Mouse (Mus musculus) CD8-positive naive resting alpha-beta T cell, adult 2 months (primary cell): ENCODE results near the gene Sap30l.

Experiments
- DNase-seq, 2 experiments: peaks; one replicate each; pipeline ENCODE4 v3.0.0; 2022; ENCODE audit warnings: low read depth in 2 of 2, low spot score in 2 of 2

Sap30l gene

GRCm38 (mm10) chr11:57800971-57801765, at the start of gene Sap30l:
Gene Sap30l, plus strand, starts transcription at chr11:57801637.
- DNase-seq = peak; percentile 94 to 95

GRCm38 (mm10) chr11:57753538-57754203, 47.8 kb upstream of the Sap30l start:
- no peak for DNase-seq

- DNase-seq = no peak
These were observed 42.8 kb upstream of the Sap30l start for GRCm38 (mm10) chr11:57758621-57759020.

- DNase-seq = no peak
These were observed 40.9 kb upstream of the Sap30l start for GRCm38 (mm10) chr11:57760509-57761058.

- DNase-seq = no peak
These were observed 40.1 kb upstream of the Sap30l start for GRCm38 (mm10) chr11:57761347-57761746.

DNA sequence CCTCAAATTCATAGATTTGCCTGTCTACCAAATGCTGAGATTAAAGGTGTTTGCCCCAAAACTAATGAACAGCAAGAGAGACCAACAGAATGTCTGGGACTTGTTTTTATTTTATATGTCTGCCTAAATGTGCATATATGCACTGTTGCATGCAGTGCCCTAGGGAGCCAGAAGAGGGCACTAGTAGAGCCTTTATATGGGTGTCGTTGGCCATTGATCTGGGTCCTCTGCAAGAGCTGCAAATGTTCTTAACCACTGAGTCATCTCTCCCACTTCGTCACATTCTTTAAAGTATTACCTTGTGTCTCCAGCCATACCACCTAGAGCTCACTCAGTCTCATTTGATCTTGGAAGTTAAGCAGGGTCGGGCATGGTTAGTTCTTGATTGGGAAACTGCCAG, 37.3 kb upstream of the Sap30l start:
- DNase-seq = no peak

GRCm38 (mm10) chr11:57766617-57767016, 34.8 kb upstream of the Sap30l start:
- no peak for DNase-seq

DNA sequence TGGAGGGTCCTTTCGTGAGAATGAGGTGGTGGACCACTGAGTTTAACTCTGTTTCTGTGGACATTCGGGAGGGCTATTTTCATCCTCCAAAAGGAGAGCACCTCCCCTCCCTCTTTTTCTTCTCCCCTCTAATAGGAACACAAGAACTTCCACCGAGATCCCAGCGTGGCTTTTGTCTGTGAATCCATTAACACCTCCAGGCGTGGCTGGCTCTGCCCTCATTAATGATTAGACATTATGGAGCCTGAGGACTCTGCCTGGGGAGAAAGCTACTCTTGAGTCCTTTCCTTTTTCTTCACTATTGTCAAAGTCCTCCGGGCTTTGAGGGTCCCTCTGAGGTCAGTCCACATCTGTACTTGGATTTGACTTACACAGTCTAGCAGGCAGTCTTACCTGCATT, 34.3 kb upstream of the Sap30l start:
- no peak for DNase-seq

DNA sequence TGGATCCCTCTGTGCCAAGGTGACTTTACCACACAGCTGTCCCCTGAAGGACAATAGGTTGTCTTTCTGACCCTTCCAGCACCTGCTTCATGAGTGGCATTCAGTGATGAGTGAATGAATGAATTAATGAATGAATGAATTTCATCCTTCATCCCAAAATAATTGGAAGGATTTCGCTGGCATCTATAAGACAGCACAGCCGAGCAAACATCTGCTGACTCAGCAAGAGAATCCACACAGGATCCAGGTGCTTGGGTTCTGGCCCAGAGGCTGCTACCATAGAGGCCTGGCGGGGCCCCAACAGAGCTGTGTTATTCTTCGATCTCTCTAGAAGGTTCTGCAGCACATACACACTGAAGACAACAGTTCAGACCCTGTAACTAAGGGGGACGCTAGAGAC, 30.7 kb upstream of the Sap30l start:
- no peak for DNase-seq

- DNase-seq = no peak
These were observed 29.8 kb upstream of the Sap30l start for GRCm38 (mm10) chr11:57771676-57772075.

DNA sequence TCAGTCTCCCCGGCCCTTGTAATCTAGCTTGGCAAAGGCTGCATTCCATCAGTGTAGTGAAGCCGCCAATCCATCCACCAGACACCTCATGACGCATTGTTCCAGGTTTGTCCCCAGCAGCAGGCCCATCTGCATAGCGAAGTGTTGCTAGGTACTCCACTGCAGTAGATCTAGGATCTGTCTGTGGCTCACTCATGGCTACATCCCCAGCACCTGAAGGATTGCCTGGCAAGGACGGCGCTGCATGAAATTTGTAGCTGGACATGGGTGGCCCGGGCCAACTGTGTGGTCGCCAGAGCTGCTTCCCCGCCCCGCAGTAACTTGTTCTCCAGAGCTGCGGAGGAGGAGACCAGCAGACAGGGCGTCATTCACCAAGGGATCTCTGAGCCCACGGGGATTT, 28.0 kb upstream of the Sap30l start:
- no peak for DNase-seq

GRCm38 (mm10) chr11:57773936-57774335, 27.5 kb upstream of the Sap30l start:
- DNase-seq = no peak

DNA sequence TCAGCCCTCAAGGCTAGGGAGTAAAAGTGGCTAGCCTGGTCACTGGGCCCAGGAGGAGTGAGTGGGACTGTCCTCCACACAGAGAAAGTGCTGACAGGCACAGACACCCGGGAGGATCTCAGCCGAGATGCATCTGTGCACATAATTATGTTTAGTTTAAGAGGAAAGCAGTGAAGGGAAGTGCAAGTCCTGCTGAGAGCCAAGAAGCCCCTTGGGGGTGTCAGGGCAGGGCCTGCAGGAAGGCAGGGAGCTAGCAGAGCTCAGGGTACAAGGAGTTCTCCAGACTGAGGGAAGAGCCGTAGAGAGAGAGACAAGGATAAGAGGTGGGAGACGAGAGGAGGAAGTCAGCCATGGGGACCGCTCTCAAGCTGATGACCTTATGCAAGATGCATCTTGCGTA, 25.6 kb upstream of the Sap30l start:
- DNase-seq = no peak

GRCm38 (mm10) chr11:57776546-57776945, 24.9 kb upstream of the Sap30l start:
- no peak for DNase-seq

GRCm38 (mm10) chr11:57778349-57778748, 23.1 kb upstream of the Sap30l start:
- peak; percentile 28 to 30 for DNase-seq

GRCm38 (mm10) chr11:57779824-57780223, 21.6 kb upstream of the Sap30l start:
- DNase-seq = no peak

DNA sequence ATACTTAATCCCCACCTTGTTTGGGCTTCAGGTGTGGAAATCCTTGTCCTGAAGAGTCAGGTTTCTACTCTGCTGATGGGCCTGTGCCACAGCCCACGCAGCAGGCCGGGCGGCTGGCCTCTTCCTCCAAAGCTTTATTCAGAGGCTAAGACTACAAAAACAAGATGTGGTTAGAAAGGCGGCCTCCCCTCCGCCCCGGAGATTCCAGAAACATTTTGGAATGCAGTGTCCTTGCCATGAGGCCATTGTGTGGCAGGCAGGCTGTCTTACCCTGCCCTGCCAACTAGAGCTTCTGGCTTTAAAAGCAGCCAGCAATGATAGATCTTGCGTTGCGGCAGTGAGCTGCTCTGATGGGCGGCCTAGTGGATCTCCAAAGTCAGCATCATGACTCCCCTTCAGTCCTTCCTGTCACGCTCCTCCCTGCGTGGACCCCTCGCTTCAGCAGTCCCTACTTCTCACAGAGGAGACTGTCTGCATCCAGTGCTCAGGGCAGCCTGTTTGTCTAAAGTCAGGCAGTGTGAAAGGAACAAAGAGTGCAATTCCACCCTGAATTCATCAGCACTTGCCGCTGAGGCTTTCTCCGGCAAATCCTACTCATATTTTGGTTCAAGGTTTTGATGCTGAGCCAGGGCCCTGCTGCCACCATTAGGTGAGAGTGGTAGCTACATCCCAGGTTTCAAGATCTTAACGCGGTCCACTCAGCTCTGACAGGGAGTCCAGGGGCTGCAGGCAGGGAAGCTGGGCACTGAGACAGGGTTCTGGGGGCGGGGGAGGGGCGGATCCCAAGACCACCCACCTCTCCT, 14.6 kb upstream of the Sap30l start:
- no peak for DNase-seq

DNA sequence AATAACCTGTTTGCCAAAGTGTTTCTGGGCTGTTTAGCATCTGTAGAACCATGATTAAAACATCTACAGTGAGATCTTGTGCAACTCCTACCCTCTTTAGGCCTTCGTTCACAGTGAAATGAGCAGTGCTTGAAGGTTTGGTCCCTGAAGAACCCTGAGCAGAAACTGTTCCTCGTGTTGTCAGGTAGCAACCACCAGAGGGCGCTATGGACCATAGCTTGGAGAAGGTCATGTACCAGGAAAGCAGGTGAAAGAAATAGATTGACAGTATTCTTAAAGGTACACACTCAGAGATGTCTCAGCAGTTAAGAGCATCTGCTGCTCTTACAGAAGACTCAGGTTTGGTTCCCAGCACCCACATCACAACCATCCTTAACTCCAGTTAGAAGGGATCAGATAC, 13.5 kb upstream of the Sap30l start:
- DNase-seq = peak; percentile 63 to 73

DNA sequence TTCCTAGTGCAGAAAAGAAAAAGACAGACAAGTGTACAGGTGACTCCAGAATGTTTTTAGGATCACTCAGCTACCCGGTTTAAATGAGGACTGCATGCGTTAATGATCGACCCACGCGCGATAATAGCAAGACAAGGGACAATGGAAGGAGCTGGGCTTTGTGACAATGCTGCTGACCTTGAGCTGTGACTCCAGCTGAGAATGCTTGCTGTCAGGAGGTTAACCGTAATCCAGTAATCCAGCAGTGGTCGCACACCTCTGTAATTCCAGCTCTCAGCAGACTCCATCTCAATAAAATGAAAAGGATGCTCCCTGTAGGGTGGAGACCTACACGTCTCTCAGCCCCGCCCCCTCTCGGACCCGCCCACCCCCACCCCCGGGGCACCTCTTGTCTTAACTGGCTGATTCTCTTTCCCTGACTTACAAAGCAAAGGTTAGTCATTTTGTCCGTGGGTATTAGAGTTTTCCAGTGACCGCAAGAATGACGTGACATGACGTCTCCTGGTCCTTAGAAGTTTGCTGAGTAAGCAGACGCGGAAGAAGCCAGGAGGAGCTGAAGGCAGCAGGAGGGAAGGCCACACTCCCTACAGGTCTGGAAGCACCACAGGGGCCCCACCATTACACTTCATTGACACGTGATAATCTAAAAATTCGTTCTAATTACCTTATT, 10.4 kb upstream of the Sap30l start:
- DNase-seq = no peak

DNA sequence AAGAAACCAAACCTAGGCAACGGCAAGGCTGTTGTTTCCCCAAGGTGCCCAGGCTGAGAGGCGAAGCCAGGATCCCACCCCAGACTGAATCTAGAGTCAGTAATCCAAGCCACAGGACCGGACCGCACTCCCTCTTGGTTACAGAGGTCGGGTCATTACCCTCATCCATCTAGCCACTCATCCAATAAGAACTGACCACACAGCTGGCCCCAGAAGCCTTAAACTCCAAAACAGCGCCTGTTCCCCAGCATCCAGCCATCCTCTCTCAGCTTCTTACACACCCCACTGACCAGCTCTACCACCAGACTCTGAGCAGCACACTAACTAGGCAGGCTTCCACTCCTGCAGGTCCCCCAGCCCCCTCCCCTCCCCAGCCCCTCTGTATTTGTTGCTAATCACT, 6.4 kb upstream of the Sap30l start:
- DNase-seq = no peak

DNA sequence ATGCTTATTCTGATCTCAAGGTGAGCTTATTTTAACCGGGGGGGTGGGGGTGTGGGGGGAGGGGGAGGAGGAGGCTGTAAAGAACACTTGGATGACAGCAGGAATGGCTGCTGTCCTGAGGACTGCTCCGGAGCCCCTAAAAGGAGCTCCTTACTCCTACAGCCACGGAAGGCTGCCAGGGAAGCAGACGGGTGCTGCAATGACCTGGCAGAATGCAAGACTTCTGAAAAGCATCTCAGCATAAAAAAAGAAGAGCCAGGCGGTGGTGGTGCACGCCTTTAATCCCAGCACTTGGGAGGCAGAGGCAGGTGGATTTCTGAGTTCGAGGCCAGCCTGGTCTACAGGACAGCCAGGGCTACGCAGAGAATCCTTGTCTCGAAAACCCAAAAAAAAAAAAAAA, 3.6 kb upstream of the Sap30l start:
- DNase-seq = no peak
